Mouse (Mus musculus): ENCODE data around the gene Gtf3c5. TPM values are rescaled to one million over a fixed set of nuclear protein-coding genes. Genes with fewer than 3 reads are reported as not detected.
A peak's percentile ranks its signal among the peaks of the same experiment; 100 is the strongest.

The Gtf3c5 gene
- polyA plus RNA-seq, 1 experiment from 2014 or later = 30.5 TPM

GRCm38 (mm10) chr2:28605789-28606541, 22.4 kb upstream of the Gtf3c5 start:
- Histone ChIP-seq H3K4me2 (replicated peaks; ENCODE audit: low read depth, low read length) (no peak overlapping the region), H3K27me3 (ENCODE audit: control insufficient read depth, insufficient read depth, low read length) (no peaks in the 10 kb centered on the region), H3K36me3 (ENCODE audit: control insufficient read depth, insufficient read depth, low read length) (no peaks in the 10 kb centered on the region), H3K9ac (replicated peaks; ENCODE audit: low read depth, low read length) (no peak overlapping the region), H3K27ac (ENCODE audit: low read length) (no peak overlapping the region), H3K4me3 (ENCODE audit: low read depth, low read length) (no peak overlapping the region), H3K9me3 (ENCODE audit: control insufficient read depth, low read depth, low read length) (no peaks in the 10 kb centered on the region), H3K4me1 (ENCODE audit: control insufficient read depth, insufficient read depth, low read length) (no peaks in the 10 kb centered on the region)
- ATAC-seq (ENCODE audit: insufficient number of reproducible peaks, insufficient read depth, low FRiP score, low read depth) = no peak
- 68% methylated on average over 14 of the region's 14 CpGs for WGBS

GRCm38 (mm10) chr2:28603542-28603941, 20.0 kb upstream of the Gtf3c5 start:
- no peaks in the 10 kb centered on the region for H3K9me3 ChIP-seq (ENCODE audit: control insufficient read depth, low read depth, low read length)
- no peak overlapping the region for H3K27ac ChIP-seq (ENCODE audit: low read length)
- 86% methylated on average over 5 of the region's 5 CpGs for WGBS

DNA sequence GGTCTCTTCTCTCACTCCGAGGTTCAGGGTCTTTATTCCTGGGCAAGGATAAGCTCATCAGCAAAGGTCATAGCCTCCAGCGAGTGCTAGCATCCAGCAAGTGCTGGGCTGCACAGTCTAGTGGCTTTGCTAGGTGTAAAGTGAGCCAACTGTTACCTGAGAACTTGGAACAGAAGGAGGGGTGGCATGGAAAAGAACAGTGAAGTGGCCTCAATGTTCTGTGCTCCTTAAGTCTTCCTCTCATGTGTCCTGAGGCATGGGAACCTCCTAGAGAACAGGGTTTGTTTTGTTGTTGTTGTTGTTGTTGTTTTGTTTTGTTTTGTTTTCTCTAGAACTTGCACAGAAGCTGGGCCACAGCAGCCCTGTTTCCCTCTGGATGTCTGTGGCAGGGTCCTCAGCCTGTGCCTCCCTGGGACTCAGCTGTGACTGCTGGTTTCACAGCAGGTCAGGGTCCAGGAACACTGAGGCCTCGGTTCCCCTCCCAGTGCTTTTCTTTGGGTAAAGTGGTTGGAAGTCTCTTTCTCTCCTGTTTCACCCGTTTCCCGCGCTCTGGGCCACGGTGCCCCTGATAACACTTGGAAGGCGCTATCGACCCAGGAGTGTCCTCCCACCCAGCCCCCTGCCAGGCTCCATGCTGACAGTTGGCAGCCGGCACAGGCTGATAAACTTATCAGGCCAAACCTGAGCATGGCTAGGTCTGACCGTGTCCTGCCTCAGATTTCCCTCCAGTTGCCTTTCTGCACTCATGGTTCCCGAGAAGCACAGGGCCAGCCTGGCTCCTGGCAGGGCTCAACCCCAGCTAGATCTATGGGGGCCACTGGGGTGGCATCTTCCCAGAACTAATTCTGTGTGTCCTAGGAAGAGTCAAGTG, 18.4 kb upstream of the Gtf3c5 start:
- Histone ChIP-seq H3K27me3 (ENCODE audit: control insufficient read depth, insufficient read depth, low read length) (no peaks in the 10 kb centered on the region), H3K4me1 (ENCODE audit: control insufficient read depth, insufficient read depth, low read length) (peaks cover 17% of the 10 kb centered on the region), H3K27ac (ENCODE audit: low read length) (no peak overlapping the region), H3K9me3 (ENCODE audit: control insufficient read depth, low read depth, low read length) (no peaks in the 10 kb centered on the region), H3K4me2 (replicated peaks; ENCODE audit: low read depth, low read length) (no peak overlapping the region), H3K9ac (replicated peaks; ENCODE audit: low read depth, low read length) (no peak overlapping the region), H3K4me3 (ENCODE audit: low read depth, low read length) (no peak overlapping the region), H3K36me3 (ENCODE audit: control insufficient read depth, insufficient read depth, low read length) (no peaks in the 10 kb centered on the region)
- 52% methylated on average over 12 of the region's 12 CpGs for WGBS
- peak; percentile 78; the same call in 1 of the 2 replicates for ATAC-seq (ENCODE audit: insufficient number of reproducible peaks, insufficient read depth, low FRiP score, low read depth)

More at GRCm38 (mm10) chr2:28603542-28603941, 20.0 kb upstream of the Gtf3c5 start:
- H3K4me2 ChIP-seq (replicated peaks; ENCODE audit: low read depth, low read length) = no peak overlapping the region
- no peak for ATAC-seq (ENCODE audit: insufficient number of reproducible peaks, insufficient read depth, low FRiP score, low read depth)
- no peak overlapping the region for H3K4me3 ChIP-seq (ENCODE audit: low read depth, low read length)
- H3K27me3 ChIP-seq (ENCODE audit: control insufficient read depth, insufficient read depth, low read length) = no peaks in the 10 kb centered on the region
- H3K9ac ChIP-seq (replicated peaks; ENCODE audit: low read depth, low read length) = no peak overlapping the region
- H3K36me3 ChIP-seq (ENCODE audit: control insufficient read depth, insufficient read depth, low read length) = no peaks in the 10 kb centered on the region
- peaks cover 8% of the 10 kb centered on the region for H3K4me1 ChIP-seq (ENCODE audit: control insufficient read depth, insufficient read depth, low read length)

DNA sequence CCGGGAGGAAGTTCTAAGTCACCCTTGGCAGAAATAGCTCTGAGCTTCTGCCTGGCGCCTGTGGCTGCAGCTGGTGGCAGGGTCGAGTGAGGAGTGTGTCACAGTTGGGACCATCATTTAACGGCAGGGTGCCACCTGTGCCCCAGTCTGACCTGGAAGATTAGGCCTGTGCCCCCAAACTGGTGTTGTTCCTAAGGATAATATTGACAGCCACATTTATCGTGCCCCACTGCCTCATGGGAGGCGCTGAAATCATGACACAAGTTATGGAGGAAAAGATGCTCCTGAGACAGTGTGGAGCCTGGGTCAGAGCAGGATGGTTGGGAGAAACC, 16.0 kb upstream of the Gtf3c5 start:
- no peaks in the 10 kb centered on the region for H3K27me3 ChIP-seq (ENCODE audit: control insufficient read depth, insufficient read depth, low read length)
- no peaks in the 10 kb centered on the region for H3K36me3 ChIP-seq (ENCODE audit: control insufficient read depth, insufficient read depth, low read length)
- H3K9ac ChIP-seq (replicated peaks; ENCODE audit: low read depth, low read length) = no peak overlapping the region
- no peak overlapping the region for H3K27ac ChIP-seq (ENCODE audit: low read length)
- WGBS = 75% methylated on average over 6 of the region's 6 CpGs
- ATAC-seq (ENCODE audit: insufficient number of reproducible peaks, insufficient read depth, low FRiP score, low read depth) = no peak
- H3K4me2 ChIP-seq (replicated peaks; ENCODE audit: low read depth, low read length) = no peak overlapping the region
- H3K4me1 ChIP-seq (ENCODE audit: control insufficient read depth, insufficient read depth, low read length) = peaks cover 17% of the 10 kb centered on the region
- H3K4me3 ChIP-seq (ENCODE audit: low read depth, low read length) = no peak overlapping the region
- no peaks in the 10 kb centered on the region for H3K9me3 ChIP-seq (ENCODE audit: control insufficient read depth, low read depth, low read length)

DNA sequence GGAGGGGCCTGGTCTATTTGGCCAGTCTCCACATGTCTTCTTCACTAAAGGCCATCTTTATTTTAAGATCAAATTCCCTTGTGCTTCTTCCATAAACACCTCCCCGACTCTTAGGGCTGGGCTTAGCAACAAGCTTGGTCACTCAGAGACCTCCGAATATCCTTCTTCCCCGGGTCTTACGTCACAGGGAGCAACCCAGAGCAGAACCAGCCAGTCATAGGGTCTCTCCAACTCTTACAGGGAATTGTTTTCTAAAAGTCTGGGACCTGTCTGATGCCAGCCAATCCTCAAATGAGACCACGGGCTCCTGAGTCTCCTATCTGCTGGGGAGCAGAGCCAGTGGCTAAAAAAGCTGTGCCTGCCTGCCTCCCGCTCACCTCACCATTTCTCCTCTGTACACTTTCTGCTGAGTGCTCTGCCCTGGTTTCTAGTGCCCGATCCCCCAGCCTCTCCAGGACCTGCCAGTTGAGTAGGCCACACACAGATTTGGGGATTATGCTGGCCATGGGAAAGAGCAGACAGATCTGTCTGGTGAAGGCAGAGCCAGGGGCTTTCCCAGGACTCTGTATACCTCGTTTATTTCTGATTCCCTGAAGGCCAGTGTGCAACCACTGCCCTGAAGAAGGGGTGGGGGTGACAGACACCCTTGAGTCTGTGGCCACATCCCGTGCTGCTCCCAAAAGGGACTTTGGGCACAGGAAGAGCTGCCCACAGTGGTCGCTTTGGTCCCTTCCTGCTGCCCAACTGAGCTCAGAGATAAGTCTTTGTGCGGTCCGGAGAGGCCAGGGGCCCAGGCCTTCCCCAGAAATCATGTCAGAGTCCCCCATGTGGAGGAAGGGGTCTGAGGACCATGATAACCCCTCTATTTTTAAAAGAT, 15.4 kb upstream of the Gtf3c5 start:
- Histone ChIP-seq H3K4me2 (replicated peaks; ENCODE audit: low read depth, low read length) (no peak overlapping the region), H3K9ac (replicated peaks; ENCODE audit: low read depth, low read length) (no peak overlapping the region), H3K27ac (ENCODE audit: low read length) (no peak overlapping the region), H3K27me3 (ENCODE audit: control insufficient read depth, insufficient read depth, low read length) (no peaks in the 10 kb centered on the region), H3K36me3 (ENCODE audit: control insufficient read depth, insufficient read depth, low read length) (no peaks in the 10 kb centered on the region), H3K9me3 (ENCODE audit: control insufficient read depth, low read depth, low read length) (no peaks in the 10 kb centered on the region), H3K4me3 (ENCODE audit: low read depth, low read length) (no peak overlapping the region), H3K4me1 (ENCODE audit: control insufficient read depth, insufficient read depth, low read length) (peaks cover 17% of the 10 kb centered on the region)
- 56% methylated on average over 12 of the region's 12 CpGs for WGBS
- ATAC-seq (ENCODE audit: insufficient number of reproducible peaks, insufficient read depth, low FRiP score, low read depth) = no peak

DNA sequence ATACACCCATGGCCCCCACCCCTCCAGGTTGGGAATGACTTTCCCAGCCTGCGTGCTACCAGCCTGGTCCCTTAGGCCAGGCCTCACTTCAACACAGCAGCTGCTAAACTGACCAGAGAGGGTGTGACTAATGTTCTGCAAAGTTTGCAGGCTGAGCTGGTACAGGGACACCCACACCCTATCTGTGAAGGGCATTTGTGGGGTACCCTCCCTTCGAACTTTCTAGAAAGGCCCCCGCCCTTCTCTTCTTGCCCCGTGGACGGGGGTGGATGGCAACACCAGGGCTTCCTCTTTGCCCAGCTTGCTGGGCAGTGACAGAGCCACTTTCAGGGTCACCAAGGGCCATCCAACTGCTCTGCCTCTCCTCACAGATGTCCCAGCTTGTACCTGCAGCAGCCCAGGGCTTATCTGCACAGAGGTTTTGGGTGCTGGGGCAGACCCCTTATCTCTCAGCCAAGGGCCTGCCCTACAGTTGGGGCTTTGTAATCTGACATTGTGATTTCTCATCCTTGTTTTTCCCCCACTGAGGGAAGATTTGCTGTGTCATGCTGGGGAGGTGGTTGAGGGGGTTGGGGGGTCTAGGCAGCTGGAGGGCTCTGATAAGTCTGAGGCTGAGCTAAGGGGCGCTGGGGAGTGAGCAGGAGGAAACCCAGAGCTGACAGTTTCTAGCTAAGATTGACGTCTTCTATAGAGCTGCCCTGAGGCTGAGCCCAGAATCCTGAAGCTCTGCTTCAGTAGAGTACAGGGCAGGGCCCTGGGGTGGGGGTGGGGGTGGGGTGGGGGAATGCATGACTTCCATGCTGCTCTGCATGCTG, 14.4 kb upstream of the Gtf3c5 start:
- no peak overlapping the region for H3K4me2 ChIP-seq (replicated peaks; ENCODE audit: low read depth, low read length)
- peak; percentile 57; the same call in 1 of the 2 replicates for ATAC-seq (ENCODE audit: insufficient number of reproducible peaks, insufficient read depth, low FRiP score, low read depth)

GRCm38 (mm10) chr2:28596998-28597397, 13.4 kb upstream of the Gtf3c5 start:
- 91% methylated on average over 7 of the region's 7 CpGs for WGBS
- no peak overlapping the region for H3K27ac ChIP-seq (ENCODE audit: low read length)
- H3K9me3 ChIP-seq (ENCODE audit: control insufficient read depth, low read depth, low read length) = no peaks in the 10 kb centered on the region
- no peak overlapping the region for H3K4me2 ChIP-seq (replicated peaks; ENCODE audit: low read depth, low read length)
- no peaks in the 10 kb centered on the region for H3K27me3 ChIP-seq (ENCODE audit: control insufficient read depth, insufficient read depth, low read length)
- no peaks in the 10 kb centered on the region for H3K36me3 ChIP-seq (ENCODE audit: control insufficient read depth, insufficient read depth, low read length)
- no peak for ATAC-seq (ENCODE audit: insufficient number of reproducible peaks, insufficient read depth, low FRiP score, low read depth)
- no peak overlapping the region for H3K4me3 ChIP-seq (ENCODE audit: low read depth, low read length)
- H3K4me1 ChIP-seq (ENCODE audit: control insufficient read depth, insufficient read depth, low read length) = peaks cover 17% of the 10 kb centered on the region
- no peak overlapping the region for H3K9ac ChIP-seq (replicated peaks; ENCODE audit: low read depth, low read length)

More for the DNA sequence above, 14.4 kb upstream of the Gtf3c5 start:
- Histone ChIP-seq H3K36me3 (ENCODE audit: control insufficient read depth, insufficient read depth, low read length) (no peaks in the 10 kb centered on the region), H3K4me3 (ENCODE audit: low read depth, low read length) (no peak overlapping the region), H3K9ac (replicated peaks; ENCODE audit: low read depth, low read length) (no peak overlapping the region), H3K27me3 (ENCODE audit: control insufficient read depth, insufficient read depth, low read length) (no peaks in the 10 kb centered on the region), H3K4me1 (ENCODE audit: control insufficient read depth, insufficient read depth, low read length) (peaks cover 17% of the 10 kb centered on the region), H3K9me3 (ENCODE audit: control insufficient read depth, low read depth, low read length) (no peaks in the 10 kb centered on the region), H3K27ac (ENCODE audit: low read length) (no peak overlapping the region)
- 70% methylated on average over 7 of the region's 7 CpGs for WGBS

All from stomach, embryonic 14.5 days (tissue).